Mouse (Mus musculus) liver, postnatal 0 days (tissue): Measurements from ENCODE around the gene Bmp8b. TPM values are rescaled to one million over a fixed set of nuclear protein-coding genes. Genes with fewer than 3 reads are reported as not detected.
"Not testable (repeated sequence)": the region's sequence is repeated elsewhere in the genome, so short reads cannot be mapped to it uniquely, and the experiment has no call there.

Source experiments
- ATAC-seq: fragments of 200-750 bp; cut with Nextera tagmentation; 2 replicates; pipeline ENCODE4 v1.8.0; 2017; ENCODE audit warnings: mild to moderate bottlenecking, moderate library complexity
- DNase-seq: peaks from one replicate; pipeline ENCODE4 v3.0.0-alpha.2; 2016
- H3K27ac ChIP-seq: fragments of 300-500 bp; sonication (generic); 2 replicates; pipeline ENCODE4 v1.5.1; 2014; ENCODE audit warnings: antibody characterized with exemption, moderate library complexity, mild to moderate bottlenecking, low read depth
- H3K27me3 ChIP-seq: fragments of 300-500 bp; sonication (generic); 2 replicates; pipeline ENCODE4 v1.6.1; 2014; ENCODE audit warnings: low read length, control low read depth, mixed read lengths; ENCODE audit not compliant: insufficient read depth
- H3K36me3 ChIP-seq: fragments of 300-500 bp; sonication (generic); replicated peaks from 2 replicates; pipeline ENCODE4 v1.6.1; 2014; ENCODE audit warnings: mild to moderate bottlenecking, control low read depth, low read length, moderate library complexity, mixed read lengths; ENCODE audit not compliant: insufficient read depth
- H3K4me1 ChIP-seq: fragments of 300-500 bp; sonication (generic); 2 replicates; pipeline ENCODE4 v1.6.1; 2014; ENCODE audit warnings: antibody characterized with exemption, mild to moderate bottlenecking, control low read depth; ENCODE audit not compliant: insufficient read depth
- H3K4me2 ChIP-seq: fragments of 300-500 bp; sonication (generic); 2 replicates; pipeline ENCODE4 v1.6.1; 2014; ENCODE audit warnings: low read depth, mild to moderate bottlenecking, low read length, moderate library complexity, mixed read lengths
- H3K4me3 ChIP-seq: fragments of 300-500 bp; sonication (generic); 2 replicates; pipeline ENCODE4 v1.5.1; 2014; ENCODE audit warnings: low read depth, low read length
- H3K9ac ChIP-seq: fragments of 300-500 bp; sonication (generic); replicated peaks from 2 replicates; pipeline ENCODE4 v1.6.1; 2014; ENCODE audit warnings: mild to moderate bottlenecking, moderate library complexity
- H3K9me3 ChIP-seq: fragments of 300-500 bp; sonication (generic); 2 replicates; pipeline ENCODE4 v1.6.1; 2016; ENCODE audit warnings: mild to moderate bottlenecking, control low read depth, low read length, mixed read lengths
- CTCF ChIP-seq: sonication (generic); IDR thresholded peaks from 2 replicates; pipeline ENCODE4 v1.5.1; 2016; ENCODE audit warnings: antibody characterized with exemption, low read depth
- EP300 ChIP-seq: IDR thresholded peaks from 2 replicates; pipeline ENCODE4 v1.6.1; 2016; ENCODE audit warnings: antibody characterized with exemption, low read depth, mild to moderate bottlenecking
- WGBS: fragments of 180-500 bp; shearing (Covaris S2); extraction: QIAGEN DNeasy Blood & Tissue Kit; methylation state at CpG from one replicate; pipeline ENCODE4 v1.1.7; 2014; ENCODE audit not compliant: insufficient replicate concordance; 5-methylcytosine and 5-hydroxymethylcytosine counted together
- polyA plus RNA-seq: library from polyadenylated mRNA; unstranded; fragments of >200 nt; fragmentation: Nextera tagmentation; extraction: Ambion mirVana; gene quantifications from 2 replicates; pipeline ENCODE4 v1.2.1, GENCODE M21; 2015

The Bmp8b gene
- polyA plus RNA-seq, 1 experiment from 2014 or later = 0.07 TPM

DNA sequence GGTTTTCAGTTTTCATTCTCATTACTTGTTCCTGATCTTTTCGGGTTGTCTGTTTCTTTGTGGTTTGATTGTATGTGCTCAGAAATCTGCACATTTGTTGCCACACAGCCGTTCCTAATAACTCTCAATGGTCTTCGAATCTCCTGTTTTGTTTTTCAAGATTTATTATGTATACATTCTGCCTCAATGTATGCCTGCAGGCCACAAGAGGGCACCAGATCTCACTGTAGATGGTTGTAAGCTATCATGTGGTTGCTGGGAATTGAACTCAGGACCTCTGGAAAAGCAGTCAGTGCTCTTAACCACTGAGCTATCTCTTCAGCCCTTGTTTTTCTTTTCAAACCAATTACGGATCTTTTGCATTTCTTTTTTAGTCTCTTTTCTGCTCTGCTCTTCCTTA, 18.6 kb upstream of the Bmp8b start:
- TF ChIP-seq CTCF = peak; percentile 19; the same call in 1 of the 2 replicates
- no peak for TF ChIP-seq EP300
- H3K9ac ChIP-seq = no peak overlapping the region
- WGBS = 83% methylated on average over 4 of the region's 4 CpGs
- DNase-seq (no peak), ATAC-seq (no peak)
- H3K27ac ChIP-seq = no peak overlapping the region
- no peak overlapping the region for H3K4me3 ChIP-seq
- no peaks in the 10 kb centered on the region for H3K4me1 ChIP-seq
- no peaks in the 10 kb centered on the region for H3K27me3 ChIP-seq
- no peaks in the 10 kb centered on the region for H3K36me3 ChIP-seq
- H3K4me2 ChIP-seq = no peak overlapping the region
- H3K9me3 ChIP-seq = no peaks in the 10 kb centered on the region

DNA sequence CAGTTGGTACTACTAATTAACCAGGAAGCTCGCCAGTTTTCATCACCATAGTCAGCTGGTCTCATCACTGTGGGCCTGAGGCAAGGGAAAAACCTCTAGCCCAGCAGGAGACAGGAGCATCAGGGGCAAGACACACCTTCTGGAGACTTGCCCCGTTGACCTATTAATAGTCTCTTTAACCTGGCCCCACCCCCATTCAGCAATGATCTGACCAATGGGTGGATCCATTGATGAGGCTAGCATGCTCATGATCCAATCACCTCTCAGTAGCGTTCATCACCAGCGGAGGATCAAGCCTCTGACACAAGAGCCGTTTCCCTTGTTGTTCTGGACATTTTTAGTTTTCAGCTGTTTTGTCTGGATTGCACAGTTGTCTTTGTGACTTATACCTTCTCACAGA, 12.3 kb upstream of the Bmp8b start:
- Histone ChIP-seq H3K27me3 (no peaks in the 10 kb centered on the region), H3K9ac (no peak overlapping the region), H3K9me3 (no peaks in the 10 kb centered on the region), H3K4me2 (no peak overlapping the region), H3K27ac (peak overlapping the region; percentile 64; the same call in 1 of the 2 replicates), H3K4me3 (no peak overlapping the region), H3K36me3 (no peaks in the 10 kb centered on the region), H3K4me1 (no peaks in the 10 kb centered on the region; the same call in 1 of the 2 replicates)
- no peak for DNase-seq
- peak; percentile 41 for ATAC-seq
- no peak for TF ChIP-seq CTCF
- TF ChIP-seq EP300 = no peak
- 59% methylated on average over 5 of the region's 5 CpGs for WGBS

DNA sequence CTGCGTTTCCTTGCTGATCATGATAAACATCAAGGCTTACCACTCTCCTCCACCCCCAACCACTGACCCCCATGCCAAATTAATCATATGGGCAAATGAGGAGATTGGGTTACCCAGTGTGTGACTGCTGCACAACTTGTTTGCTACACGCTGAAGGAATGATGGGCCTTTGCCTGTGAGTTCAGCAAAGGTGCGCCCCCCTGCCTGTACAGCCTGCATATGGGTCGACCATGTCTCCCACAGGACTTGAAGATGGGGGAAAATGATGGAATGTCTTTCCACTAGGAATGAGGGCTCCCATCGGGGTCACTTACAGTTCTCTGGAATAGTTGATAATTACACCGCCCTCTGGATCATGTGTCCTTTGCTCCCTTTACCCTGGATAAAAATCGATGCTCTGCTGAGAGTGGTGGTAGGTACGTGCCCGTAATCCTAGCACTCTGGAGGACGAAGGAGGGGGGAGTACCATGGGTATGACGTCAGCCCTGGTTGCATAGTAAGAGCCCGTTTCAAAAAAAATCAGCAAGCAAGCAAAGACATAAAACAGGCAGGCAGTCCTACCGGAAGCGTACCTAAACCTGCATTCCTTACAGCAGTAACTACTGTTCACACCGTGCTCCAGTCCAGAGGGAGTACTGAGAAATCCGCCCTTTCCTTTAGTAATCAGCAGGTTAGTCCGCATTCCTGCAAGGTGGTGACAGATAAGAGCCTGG, 11.7 kb upstream of the Bmp8b start:
- H3K4me3 ChIP-seq = peak overlapping the region; percentile 12; the same call in 1 of the 2 replicates
- H3K4me1 ChIP-seq = no peaks in the 10 kb centered on the region; the same call in 1 of the 2 replicates
- no peaks in the 10 kb centered on the region for H3K9me3 ChIP-seq
- H3K4me2 ChIP-seq = peak overlapping the region; percentile 39
- H3K36me3 ChIP-seq = no peaks in the 10 kb centered on the region
- ATAC-seq (peak; percentile 96), DNase-seq (peak; percentile 54)
- H3K27ac ChIP-seq = peak overlapping the region; percentile 64; the same call in 1 of the 2 replicates
- WGBS = 41% methylated on average over 17 of the region's 17 CpGs
- no peaks in the 10 kb centered on the region for H3K27me3 ChIP-seq
- H3K9ac ChIP-seq = no peak overlapping the region
- TF ChIP-seq EP300 = peak; percentile 51; the same call in 1 of the 2 replicates
- no peak for TF ChIP-seq CTCF

DNA sequence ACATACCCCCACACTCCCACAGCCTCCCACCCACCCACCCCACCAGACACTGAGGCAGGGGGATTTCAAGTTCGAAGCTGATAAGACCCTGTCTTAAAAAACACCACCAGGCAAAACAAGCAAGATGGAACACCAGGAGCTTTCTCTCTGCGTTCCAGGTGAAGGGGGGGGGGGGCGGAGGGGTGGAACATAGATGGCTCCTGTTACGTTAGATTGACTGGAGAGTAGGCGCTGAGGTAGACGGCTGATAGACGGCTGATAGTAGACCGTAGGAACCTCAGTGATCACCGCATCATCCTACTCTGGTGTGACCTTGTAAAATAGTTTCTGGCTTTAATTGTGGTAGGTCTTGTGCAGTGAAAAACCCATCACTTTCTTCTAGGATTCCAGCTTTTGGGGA, 11.1 kb upstream of the Bmp8b start:
- Histone ChIP-seq H3K4me3 (peak overlapping the region; percentile 12; the same call in 1 of the 2 replicates), H3K4me2 (peak overlapping the region; percentile 39), H3K4me1 (no peaks in the 10 kb centered on the region; the same call in 1 of the 2 replicates), H3K27ac (peak overlapping the region; percentile 45; the same call in 1 of the 2 replicates), H3K36me3 (no peaks in the 10 kb centered on the region), H3K9ac (no peak overlapping the region), H3K27me3 (no peaks in the 10 kb centered on the region), H3K9me3 (no peaks in the 10 kb centered on the region)
- DNase-seq (no peak), ATAC-seq (peak; percentile 57)
- 54% methylated on average over 8 of the region's 9 CpGs for whole genome bisulfite sequencing
- TF ChIP-seq EP300 = no peak
- no peak for TF ChIP-seq CTCF

DNA sequence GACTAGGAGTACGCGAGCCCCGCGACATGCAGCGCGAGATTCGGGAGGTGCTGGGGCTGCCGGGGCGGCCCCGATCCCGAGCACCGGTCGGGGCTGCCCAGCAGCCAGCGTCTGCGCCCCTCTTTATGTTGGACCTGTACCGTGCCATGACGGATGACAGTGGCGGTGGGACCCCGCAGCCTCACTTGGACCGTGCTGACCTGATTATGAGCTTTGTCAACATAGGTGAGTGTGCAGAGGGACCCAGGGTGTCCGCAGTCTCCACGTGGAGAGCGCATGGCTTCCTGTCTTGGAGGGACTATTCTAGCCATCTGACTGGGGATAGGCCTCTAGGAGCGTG, 456 bp downstream of the Bmp8b start:
- peaks cover 22% of the 10 kb centered on the region for H3K27me3 ChIP-seq

DNA sequence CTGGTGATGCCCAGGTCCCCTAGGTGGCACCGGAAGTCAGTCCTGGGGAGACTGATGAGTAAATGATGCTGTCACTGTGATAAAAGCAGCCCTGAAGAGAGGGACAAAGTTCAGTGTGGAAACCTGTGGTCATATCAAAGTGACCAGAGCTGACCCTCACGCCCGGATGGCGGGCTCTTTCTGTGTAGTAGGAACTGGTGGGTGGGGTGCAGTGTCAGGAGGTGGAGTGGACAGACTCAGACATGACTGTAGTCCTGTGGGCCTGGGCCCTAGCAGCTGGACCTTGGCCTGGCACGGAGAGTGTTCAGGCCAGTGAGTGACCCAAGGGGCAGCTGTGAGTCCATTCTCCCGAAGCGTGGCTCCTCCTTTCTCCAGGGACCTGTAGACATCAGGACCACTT, 964 bp downstream of the Bmp8b start:
- H3K4me2 ChIP-seq, H3K9me3 ChIP-seq, DNase-seq, H3K27ac ChIP-seq, H3K4me1 ChIP-seq, H3K36me3 ChIP-seq, H3K4me3 ChIP-seq, H3K9ac ChIP-seq: not testable (repeated sequence)
- peak; percentile 65 for ATAC-seq
- 52% methylated on average over 7 of the region's 7 CpGs for whole genome bisulfite sequencing
- peaks cover 22% of the 10 kb centered on the region for H3K27me3 ChIP-seq

More for the DNA sequence above, 456 bp downstream of the Bmp8b start:
- ATAC-seq (peak; percentile 27), DNase-seq (no peak)
- TF ChIP-seq EP300 = no peak
- no peak for TF ChIP-seq CTCF
- Histone ChIP-seq H3K36me3 (no peaks in the 10 kb centered on the region), H3K9me3 (no peaks in the 10 kb centered on the region), H3K4me2 (peak overlapping the region; percentile 55), H3K9ac (no peak overlapping the region), H3K4me3 (0 out of 2 replicates have a peak overlapping the region, but pooled peaks have one; percentile 19), H3K27ac (no peak overlapping the region), H3K4me1 (peaks cover 9% of the 10 kb centered on the region; the same call in 1 of the 2 replicates)
- 28% methylated on average over 24 of the region's 24 CpGs for WGBS
